Mouse (Mus musculus) heart, embryonic 11.5 days (tissue): Measurements from ENCODE around the gene D430041D05Rik. TPM values are rescaled to one million over a fixed set of nuclear protein-coding genes. Genes with fewer than 3 reads are reported as not detected.

Experiments used
- ATAC-seq: fragments of 200-750 bp; cut with Nextera tagmentation; replicated peaks from 2 replicates; pipeline ENCODE4 v1.8.0; 2017; ENCODE audit warnings: moderate library complexity; ENCODE audit not compliant: insufficient number of reproducible peaks, low FRiP score, low TSS enrichment
- H3K27ac ChIP-seq: fragments of 300-500 bp; sonication (generic); 2 replicates; pipeline ENCODE4 v1.5.1; 2014; ENCODE audit warnings: mild to moderate bottlenecking, low read depth, low read length
- H3K27me3 ChIP-seq: fragments of 300-500 bp; sonication (generic); 2 replicates; pipeline ENCODE4 v1.6.1; 2014; ENCODE audit warnings: mild to moderate bottlenecking, low read length, mixed read lengths; ENCODE audit not compliant: control insufficient read depth, insufficient read depth
- H3K36me3 ChIP-seq: fragments of 300-500 bp; sonication (generic); 2 replicates; pipeline ENCODE4 v1.6.1; 2014; ENCODE audit warnings: mild to moderate bottlenecking, low read length, moderate library complexity, mixed read lengths; ENCODE audit not compliant: control insufficient read depth, insufficient read depth
- H3K4me1 ChIP-seq: fragments of 300-500 bp; sonication (generic); 2 replicates; pipeline ENCODE4 v1.6.1; 2014; ENCODE audit warnings: low read length; ENCODE audit not compliant: control insufficient read depth, insufficient read depth
- H3K4me2 ChIP-seq: fragments of 300-500 bp; sonication (generic); 2 replicates; pipeline ENCODE4 v1.6.1; 2014; ENCODE audit warnings: mild to moderate bottlenecking, moderate library complexity
- H3K4me3 ChIP-seq: fragments of 300-500 bp; sonication (generic); 2 replicates; pipeline ENCODE4 v1.5.1; 2014; ENCODE audit warnings: low read depth, low read length
- H3K9ac ChIP-seq: fragments of 300-500 bp; sonication (generic); 2 replicates; pipeline ENCODE4 v1.6.1; 2014; ENCODE audit warnings: mild to moderate bottlenecking, low read depth, low read length, moderate library complexity
- H3K9me3 ChIP-seq: fragments of 300-500 bp; sonication (generic); replicated peaks from 2 replicates; pipeline ENCODE4 v1.6.1; 2016; ENCODE audit warnings: low read length; ENCODE audit not compliant: control insufficient read depth
- WGBS: fragments of 180-500 bp; shearing (Covaris S2); extraction: QIAGEN DNeasy Blood & Tissue Kit; methylation state at CpG from one replicate; pipeline ENCODE4 v1.1.7; 2014; ENCODE audit not compliant: insufficient replicate concordance; 5-methylcytosine and 5-hydroxymethylcytosine counted together
- polyA plus RNA-seq: library from polyadenylated mRNA; unstranded; fragments of >200 nt; fragmentation: Nextera tagmentation; extraction: Ambion mirVana; gene quantifications from 2 replicates; pipeline ENCODE4 v1.2.1, GENCODE M21; 2014

The D430041D05Rik gene
- polyA plus RNA-seq, 1 experiment from 2014 or later, result 0.34 TPM

DNA sequence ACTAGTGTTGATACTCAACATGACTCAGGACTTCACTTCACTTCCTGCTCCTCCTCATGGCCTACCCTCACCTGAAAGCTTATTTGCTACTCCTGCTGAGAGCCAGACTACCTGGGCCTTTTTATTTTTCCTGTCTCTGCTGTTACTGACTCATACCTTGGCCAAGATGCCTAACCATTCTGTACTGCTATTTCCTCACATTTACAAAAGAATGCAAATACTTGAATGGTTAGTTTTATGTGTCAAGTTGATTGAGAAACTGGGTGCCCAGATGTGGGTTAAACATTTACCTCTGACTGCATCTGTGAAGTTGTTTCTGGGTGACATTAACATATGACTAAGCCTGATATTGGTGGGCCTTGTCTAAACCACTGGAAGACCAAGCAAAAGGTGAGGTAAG is 56.7 kb downstream of the D430041D05Rik start:
- no peak overlapping the region for H3K27ac ChIP-seq
- no peaks in the 10 kb centered on the region for H3K9me3 ChIP-seq
- H3K4me2 ChIP-seq, result no peak overlapping the region
- H3K4me1 ChIP-seq, result no peaks in the 10 kb centered on the region
- no peaks in the 10 kb centered on the region for H3K36me3 ChIP-seq
- no peak overlapping the region for H3K4me3 ChIP-seq
- ATAC-seq, result no peak
- H3K9ac ChIP-seq, result no peak overlapping the region
- H3K27me3 ChIP-seq, result no peaks in the 10 kb centered on the region

DNA sequence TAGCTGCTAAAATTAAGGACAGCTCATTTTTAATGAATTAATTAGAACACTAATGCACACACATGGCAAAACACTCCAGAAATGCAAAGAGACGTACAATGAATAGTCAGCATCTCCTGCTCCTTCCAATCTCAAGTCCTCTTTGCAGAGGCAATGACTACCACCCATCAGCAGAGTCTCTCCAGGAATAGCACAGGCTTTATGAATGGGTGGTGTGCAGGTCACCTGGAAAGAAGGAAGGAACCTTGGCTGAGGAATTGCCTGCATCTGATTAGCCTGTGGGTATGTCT is 58.7 kb downstream of the D430041D05Rik start:
- WGBS, result 68% methylated on average over 1 of the region's 1 CpGs
- H3K36me3 ChIP-seq, result no peaks in the 10 kb centered on the region
- no peak overlapping the region for H3K4me2 ChIP-seq

DNA sequence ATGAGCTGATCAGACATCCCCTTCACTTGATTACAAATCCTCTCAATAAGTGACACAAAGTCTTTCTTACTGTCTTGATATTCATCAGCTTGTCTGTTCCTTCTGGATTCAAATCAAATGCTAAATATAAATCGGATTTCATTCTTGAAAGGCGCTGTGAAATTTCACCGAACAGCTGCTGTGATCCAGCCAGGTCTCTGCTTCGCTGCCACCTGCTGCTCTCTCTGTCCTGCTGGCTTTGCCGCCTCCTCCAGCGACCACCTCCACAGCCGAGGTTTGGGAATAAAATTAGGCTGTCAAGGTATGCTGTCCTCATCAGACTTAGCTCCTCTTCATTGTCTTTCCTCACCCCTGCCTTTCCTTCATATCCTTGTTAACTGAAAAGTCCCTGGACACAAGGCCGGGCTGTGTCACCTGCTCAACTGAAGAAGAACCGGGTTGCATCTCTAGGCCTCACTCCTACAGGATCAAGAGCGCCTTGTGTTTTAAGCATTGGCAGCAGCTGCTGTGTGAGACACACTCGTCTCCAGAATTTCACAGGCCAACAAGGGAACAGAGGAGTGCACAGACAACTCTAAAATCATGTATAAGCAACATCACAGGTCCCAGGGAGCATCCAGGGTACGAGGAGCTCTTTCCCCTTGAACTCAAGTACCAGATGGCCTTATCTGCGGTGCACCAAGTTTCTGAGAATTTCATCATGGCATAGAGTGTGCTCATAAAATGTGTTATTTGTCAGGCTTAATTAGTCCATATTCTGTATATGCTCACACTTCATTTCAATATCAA is 59.2 kb downstream of the D430041D05Rik start:
- ATAC-seq, result no peak
- Histone ChIP-seq H3K4me2 (no peak overlapping the region), H3K27me3 (no peaks in the 10 kb centered on the region), H3K9me3 (no peaks in the 10 kb centered on the region), H3K36me3 (no peaks in the 10 kb centered on the region), H3K4me1 (no peaks in the 10 kb centered on the region), H3K4me3 (no peak overlapping the region), H3K9ac (no peak overlapping the region), H3K27ac (no peak overlapping the region)
- WGBS, result 73% methylated on average over 13 of the region's 13 CpGs

More for the DNA sequence above, 58.7 kb downstream of the D430041D05Rik start:
- ATAC-seq, result no peak
- no peak overlapping the region for H3K27ac ChIP-seq
- no peaks in the 10 kb centered on the region for H3K27me3 ChIP-seq
- H3K9ac ChIP-seq, result no peak overlapping the region
- no peaks in the 10 kb centered on the region for H3K4me1 ChIP-seq
- H3K9me3 ChIP-seq, result no peaks in the 10 kb centered on the region
- no peak overlapping the region for H3K4me3 ChIP-seq

DNA sequence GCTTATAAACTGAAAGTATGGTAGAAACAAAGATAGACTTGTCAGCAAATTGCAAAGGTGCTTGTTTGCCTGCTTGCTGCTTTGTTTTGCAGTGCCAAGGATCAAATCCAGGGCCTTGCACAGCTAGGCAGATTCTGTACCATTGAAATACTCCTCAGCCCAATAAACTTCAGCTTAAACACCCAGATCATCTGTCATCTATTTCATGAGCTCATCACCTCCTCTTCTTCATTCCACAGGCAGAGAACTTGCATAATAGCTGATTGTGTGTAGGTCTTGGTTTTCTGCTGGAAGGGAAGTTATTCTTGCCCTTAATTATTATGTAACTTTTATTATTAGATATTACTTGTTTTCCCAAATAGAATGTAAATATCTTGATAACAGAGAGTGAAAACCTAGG is 73.2 kb downstream of the D430041D05Rik start:
- ATAC-seq, result no peak
- no peaks in the 10 kb centered on the region; the same call in 1 of the 2 replicates for H3K27me3 ChIP-seq
- no peaks in the 10 kb centered on the region for H3K36me3 ChIP-seq
- no peak overlapping the region for H3K4me2 ChIP-seq
- H3K4me1 ChIP-seq, result no peaks in the 10 kb centered on the region
- no peak overlapping the region for H3K9ac ChIP-seq
- no peak overlapping the region for H3K4me3 ChIP-seq
- H3K9me3 ChIP-seq, result no peaks in the 10 kb centered on the region
- H3K27ac ChIP-seq, result no peak overlapping the region

DNA sequence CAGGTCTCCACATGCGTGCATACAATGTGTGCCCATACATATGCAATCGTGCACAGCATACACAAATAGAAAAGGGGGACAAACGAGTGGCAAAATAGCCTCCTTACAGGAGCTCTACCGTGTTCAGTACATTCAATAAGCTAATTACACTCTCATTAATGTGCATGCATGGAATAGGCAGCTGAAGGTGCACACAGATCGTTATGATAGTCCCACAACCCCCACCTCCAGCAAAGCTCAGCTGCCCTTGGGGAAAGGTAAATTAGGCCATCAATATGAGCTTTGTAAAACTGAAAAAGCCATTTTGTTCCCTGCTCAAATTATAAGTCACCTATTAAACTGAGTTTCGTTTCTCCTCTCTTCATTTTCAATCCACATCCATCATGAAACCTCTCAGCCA is 75.0 kb downstream of the D430041D05Rik start:
- Histone ChIP-seq H3K27me3 (no peaks in the 10 kb centered on the region), H3K27ac (no peak overlapping the region), H3K9ac (no peak overlapping the region), H3K9me3 (no peaks in the 10 kb centered on the region), H3K36me3 (no peaks in the 10 kb centered on the region), H3K4me2 (no peak overlapping the region), H3K4me1 (no peaks in the 10 kb centered on the region), H3K4me3 (no peak overlapping the region)
- no peak for ATAC-seq
- 75% methylated on average over 6 of the region's 6 CpGs for WGBS

DNA sequence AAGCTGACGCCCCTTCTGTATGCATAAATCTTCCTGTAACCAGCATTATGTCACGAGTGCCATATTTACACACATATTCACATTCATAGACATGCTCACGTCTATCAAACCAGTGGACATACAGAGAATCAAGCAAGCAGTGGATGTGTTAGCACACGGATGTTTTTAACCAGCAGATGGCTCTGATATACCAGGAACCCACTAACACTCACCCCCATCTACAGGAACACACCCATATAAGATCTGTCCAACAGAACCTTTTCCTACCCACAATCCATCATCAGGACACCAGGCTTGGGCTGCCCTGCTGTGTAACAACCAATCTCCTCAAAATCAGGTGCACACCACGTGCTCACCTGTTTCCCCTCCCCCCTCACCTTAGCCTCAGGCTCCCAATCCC is 76.9 kb downstream of the D430041D05Rik start:
- 65% methylated on average over 5 of the region's 5 CpGs for WGBS
- H3K27me3 ChIP-seq, result no peaks in the 10 kb centered on the region

DNA sequence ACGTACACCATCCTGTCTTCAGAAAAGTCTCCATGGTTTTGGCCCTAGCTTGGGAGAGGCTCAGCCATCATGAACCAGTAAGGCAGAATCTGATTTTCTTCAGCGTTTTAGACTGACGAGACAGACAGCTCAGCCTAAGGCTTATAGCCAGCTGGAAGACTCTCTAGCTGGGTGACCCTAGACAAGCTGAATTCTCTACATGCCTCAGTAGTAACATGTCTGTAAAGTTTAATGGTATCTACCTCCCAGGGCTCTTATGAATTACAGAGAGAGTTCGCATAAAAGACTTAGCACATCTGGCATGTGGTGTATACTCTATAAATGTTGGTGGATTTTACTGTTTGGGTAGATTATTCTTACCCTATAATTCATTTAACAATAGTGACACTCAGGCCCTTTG is 78.1 kb downstream of the D430041D05Rik start:
- Histone ChIP-seq H3K4me1 (no peaks in the 10 kb centered on the region), H3K4me3 (no peak overlapping the region), H3K9me3 (no peaks in the 10 kb centered on the region), H3K36me3 (no peaks in the 10 kb centered on the region), H3K9ac (no peak overlapping the region), H3K4me2 (no peak overlapping the region), H3K27ac (no peak overlapping the region), H3K27me3 (no peaks in the 10 kb centered on the region)
- no peak for ATAC-seq
- WGBS, result 70% methylated on average over 4 of the region's 4 CpGs

More for the DNA sequence above, 76.9 kb downstream of the D430041D05Rik start:
- Histone ChIP-seq H3K9me3 (no peaks in the 10 kb centered on the region), H3K4me2 (no peak overlapping the region), H3K27ac (no peak overlapping the region), H3K36me3 (no peaks in the 10 kb centered on the region), H3K4me1 (no peaks in the 10 kb centered on the region), H3K4me3 (no peak overlapping the region), H3K9ac (no peak overlapping the region)
- ATAC-seq, result no peak

DNA sequence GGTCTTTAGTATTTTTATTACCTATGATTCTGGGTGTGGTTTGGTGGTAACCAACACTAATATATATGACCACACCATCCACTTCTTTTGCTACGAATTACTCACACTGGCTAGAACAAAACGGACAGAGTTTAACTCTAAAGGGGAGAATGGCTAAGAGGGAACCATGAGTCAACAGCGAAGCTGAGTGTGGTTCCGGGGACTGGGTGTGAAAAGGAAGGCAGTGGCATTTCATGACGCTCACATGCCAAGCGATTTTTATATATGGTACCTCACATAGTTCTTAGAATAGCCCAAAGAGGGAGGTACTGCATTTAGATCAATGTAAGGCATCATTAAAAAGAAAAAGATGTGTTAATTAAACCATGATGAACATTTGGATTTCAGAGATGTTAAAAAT is 79.6 kb downstream of the D430041D05Rik start:
- Histone ChIP-seq H3K9ac (no peak overlapping the region), H3K27me3 (no peaks in the 10 kb centered on the region), H3K4me1 (no peaks in the 10 kb centered on the region), H3K9me3 (no peaks in the 10 kb centered on the region), H3K4me2 (no peak overlapping the region), H3K36me3 (no peaks in the 10 kb centered on the region), H3K27ac (no peak overlapping the region), H3K4me3 (no peak overlapping the region)
- ATAC-seq, result no peak
- 80% methylated on average over 6 of the region's 6 CpGs for WGBS

DNA sequence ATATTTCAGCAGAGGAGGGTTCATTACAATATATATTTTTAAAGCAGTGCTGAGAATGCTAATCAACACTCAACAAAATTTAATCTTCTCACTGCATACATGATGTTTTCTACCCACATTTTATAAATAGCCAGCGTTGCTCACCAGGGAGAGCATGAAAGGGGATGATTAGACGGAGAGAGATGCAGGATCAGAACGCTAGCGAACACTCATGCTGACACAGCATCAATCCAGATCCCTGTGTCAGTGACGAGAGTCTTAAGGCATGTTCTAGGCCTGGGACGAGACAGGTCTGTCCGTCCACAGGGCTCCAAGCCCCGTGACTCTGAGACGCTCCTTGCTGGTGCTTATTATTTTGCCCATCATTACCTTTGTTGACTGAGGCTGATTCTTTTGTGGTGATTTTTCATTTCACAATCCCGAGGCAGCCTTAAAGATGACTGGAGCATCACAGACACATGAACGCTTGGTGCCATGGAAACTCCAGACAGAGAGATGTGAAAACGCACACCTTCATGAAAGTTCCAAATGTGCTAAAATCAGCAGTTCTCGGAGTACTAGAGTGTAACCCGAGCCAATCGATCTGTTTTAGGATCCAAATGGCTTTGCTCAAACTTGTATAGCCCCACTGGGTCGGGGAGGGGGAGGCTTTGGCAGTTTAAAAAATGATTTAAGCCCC is 83.6 kb downstream of the D430041D05Rik start:
- H3K4me2 ChIP-seq, result no peak overlapping the region
- H3K27ac ChIP-seq, result no peak overlapping the region
- WGBS, result 74% methylated on average over 16 of the region's 16 CpGs
- H3K9ac ChIP-seq, result no peak overlapping the region
- H3K36me3 ChIP-seq, result no peaks in the 10 kb centered on the region
- no peak for ATAC-seq
- H3K9me3 ChIP-seq, result no peaks in the 10 kb centered on the region
- no peaks in the 10 kb centered on the region for H3K27me3 ChIP-seq
- no peaks in the 10 kb centered on the region for H3K4me1 ChIP-seq
- H3K4me3 ChIP-seq, result no peak overlapping the region
